Mouse (Mus musculus): ENCODE data around the gene Pbx3. TPM values are rescaled to one million over a fixed set of nuclear protein-coding genes. Genes with fewer than 3 reads are reported as not detected.
A peak's percentile ranks its signal among the peaks of the same experiment; 100 is the strongest.

Gene Pbx3
- polyA plus RNA-seq, 1 experiment from 2014 or later: 82.7 TPM

GRCm38 (mm10) chr2:34219150-34219549, 153.8 kb downstream of the Pbx3 start:
- Histone ChIP-seq H3K9ac (ENCODE audit: low read depth, low read length) (no peak overlapping the region), H3K27ac (ENCODE audit: low read length) (no peak overlapping the region), H3K27me3 (ENCODE audit: control insufficient read depth, insufficient read depth, low read depth, low read length) (no peaks in the 10 kb centered on the region), H3K9me3 (replicated peaks; ENCODE audit: control insufficient read depth, low read length, poor library complexity, severe bottlenecking) (no peaks in the 10 kb centered on the region), H3K4me1 (ENCODE audit: control insufficient read depth, insufficient read depth, low read length) (peaks cover 1% of the 10 kb centered on the region), H3K36me3 (ENCODE audit: control insufficient read depth, insufficient read depth, low read length) (no peaks in the 10 kb centered on the region), H3K4me3 (ENCODE audit: low read depth, low read length) (no peak overlapping the region), H3K4me2 (ENCODE audit: low read length) (no peak overlapping the region)
- ATAC-seq: no peak
- WGBS: 91% methylated on average over 1 of the region's 1 CpGs

GRCm38 (mm10) chr2:34217596-34217995, 155.3 kb downstream of the Pbx3 start:
- H3K9me3 ChIP-seq (replicated peaks; ENCODE audit: control insufficient read depth, low read length, poor library complexity, severe bottlenecking): no peaks in the 10 kb centered on the region
- H3K27ac ChIP-seq (ENCODE audit: low read length): no peak overlapping the region
- 62% methylated on average over 5 of the region's 5 CpGs for WGBS
- no peak overlapping the region for H3K4me2 ChIP-seq (ENCODE audit: low read length)
- H3K9ac ChIP-seq (ENCODE audit: low read depth, low read length): no peak overlapping the region
- H3K36me3 ChIP-seq (ENCODE audit: control insufficient read depth, insufficient read depth, low read length): no peaks in the 10 kb centered on the region
- no peak overlapping the region for H3K4me3 ChIP-seq (ENCODE audit: low read depth, low read length)
- ATAC-seq: no peak
- H3K27me3 ChIP-seq (ENCODE audit: control insufficient read depth, insufficient read depth, low read depth, low read length): no peaks in the 10 kb centered on the region
- H3K4me1 ChIP-seq (ENCODE audit: control insufficient read depth, insufficient read depth, low read length): no peaks in the 10 kb centered on the region; the same call in 1 of the 2 replicates

GRCm38 (mm10) chr2:34215496-34215895, 157.4 kb downstream of the Pbx3 start:
- H3K4me2 ChIP-seq (ENCODE audit: low read length): no peak overlapping the region
- H3K9me3 ChIP-seq (replicated peaks; ENCODE audit: control insufficient read depth, low read length, poor library complexity, severe bottlenecking): no peaks in the 10 kb centered on the region
- no peak overlapping the region for H3K4me3 ChIP-seq (ENCODE audit: low read depth, low read length)
- WGBS: 71% methylated on average over 5 of the region's 5 CpGs
- no peaks in the 10 kb centered on the region; the same call in 1 of the 2 replicates for H3K4me1 ChIP-seq (ENCODE audit: control insufficient read depth, insufficient read depth, low read length)
- H3K27me3 ChIP-seq (ENCODE audit: control insufficient read depth, insufficient read depth, low read depth, low read length): no peaks in the 10 kb centered on the region
- no peaks in the 10 kb centered on the region for H3K36me3 ChIP-seq (ENCODE audit: control insufficient read depth, insufficient read depth, low read length)
- no peak overlapping the region for H3K27ac ChIP-seq (ENCODE audit: low read length)
- ATAC-seq: no peak
- no peak overlapping the region for H3K9ac ChIP-seq (ENCODE audit: low read depth, low read length)

GRCm38 (mm10) chr2:34212418-34212817, 160.5 kb downstream of the Pbx3 start:
- Histone ChIP-seq H3K36me3 (ENCODE audit: control insufficient read depth, insufficient read depth, low read length) (no peaks in the 10 kb centered on the region), H3K4me2 (ENCODE audit: low read length) (no peak overlapping the region), H3K4me3 (ENCODE audit: low read depth, low read length) (no peak overlapping the region), H3K27me3 (ENCODE audit: control insufficient read depth, insufficient read depth, low read depth, low read length) (no peaks in the 10 kb centered on the region), H3K9me3 (replicated peaks; ENCODE audit: control insufficient read depth, low read length, poor library complexity, severe bottlenecking) (no peaks in the 10 kb centered on the region), H3K4me1 (ENCODE audit: control insufficient read depth, insufficient read depth, low read length) (no peaks in the 10 kb centered on the region), H3K27ac (ENCODE audit: low read length) (no peak overlapping the region), H3K9ac (ENCODE audit: low read depth, low read length) (no peak overlapping the region)
- 95% methylated on average over 1 of the region's 1 CpGs for WGBS
- no peak for ATAC-seq

- Histone ChIP-seq H3K36me3 (ENCODE audit: control insufficient read depth, insufficient read depth, low read length) (peaks cover 6% of the 10 kb centered on the region; the same call in 1 of the 2 replicates), H3K4me2 (ENCODE audit: low read length) (no peak overlapping the region), H3K4me1 (ENCODE audit: control insufficient read depth, insufficient read depth, low read length) (no peaks in the 10 kb centered on the region), H3K9me3 (replicated peaks; ENCODE audit: control insufficient read depth, low read length, poor library complexity, severe bottlenecking) (no peaks in the 10 kb centered on the region), H3K27me3 (ENCODE audit: control insufficient read depth, insufficient read depth, low read depth, low read length) (no peaks in the 10 kb centered on the region), H3K4me3 (ENCODE audit: low read depth, low read length) (no peak overlapping the region), H3K9ac (ENCODE audit: low read depth, low read length) (no peak overlapping the region), H3K27ac (ENCODE audit: low read length) (no peak overlapping the region)
- no peak for ATAC-seq
- WGBS: 91% methylated on average over 8 of the region's 8 CpGs
Observed at GRCm38 (mm10) chr2:34204797-34205196, 168.1 kb downstream of the Pbx3 start.

GRCm38 (mm10) chr2:34204325-34204724, 168.6 kb downstream of the Pbx3 start:
- Histone ChIP-seq H3K9ac (ENCODE audit: low read depth, low read length) (no peak overlapping the region), H3K4me1 (ENCODE audit: control insufficient read depth, insufficient read depth, low read length) (no peaks in the 10 kb centered on the region), H3K27ac (ENCODE audit: low read length) (no peak overlapping the region), H3K4me2 (ENCODE audit: low read length) (no peak overlapping the region), H3K9me3 (replicated peaks; ENCODE audit: control insufficient read depth, low read length, poor library complexity, severe bottlenecking) (no peaks in the 10 kb centered on the region), H3K36me3 (ENCODE audit: control insufficient read depth, insufficient read depth, low read length) (peaks cover 6% of the 10 kb centered on the region; the same call in 1 of the 2 replicates), H3K4me3 (ENCODE audit: low read depth, low read length) (no peak overlapping the region), H3K27me3 (ENCODE audit: control insufficient read depth, insufficient read depth, low read depth, low read length) (no peaks in the 10 kb centered on the region)
- ATAC-seq: no peak
- WGBS: 94% methylated on average over 2 of the region's 2 CpGs

- H3K9ac ChIP-seq (ENCODE audit: low read depth, low read length): no peak overlapping the region
- peak overlapping the region; percentile 31; the same call in 1 of the 2 replicates for H3K27ac ChIP-seq (ENCODE audit: low read length)
- peaks cover 12% of the 10 kb centered on the region for H3K4me1 ChIP-seq (ENCODE audit: control insufficient read depth, insufficient read depth, low read length)
- no peaks in the 10 kb centered on the region for H3K27me3 ChIP-seq (ENCODE audit: control insufficient read depth, insufficient read depth, low read depth, low read length)
- H3K9me3 ChIP-seq (replicated peaks; ENCODE audit: control insufficient read depth, low read length, poor library complexity, severe bottlenecking): no peaks in the 10 kb centered on the region
- WGBS: 58% methylated on average over 8 of the region's 8 CpGs
- no peak overlapping the region for H3K4me2 ChIP-seq (ENCODE audit: low read length)
- no peak for ATAC-seq
- H3K4me3 ChIP-seq (ENCODE audit: low read depth, low read length): no peak overlapping the region
- H3K36me3 ChIP-seq (ENCODE audit: control insufficient read depth, insufficient read depth, low read length): no peaks in the 10 kb centered on the region
Observed at GRCm38 (mm10) chr2:34193870-34194820, 178.8 kb downstream of the Pbx3 start.

GRCm38 (mm10) chr2:34193276-34193675, 179.7 kb downstream of the Pbx3 start:
- Histone ChIP-seq H3K4me1 (ENCODE audit: control insufficient read depth, insufficient read depth, low read length) (peaks cover 12% of the 10 kb centered on the region), H3K4me2 (ENCODE audit: low read length) (no peak overlapping the region), H3K36me3 (ENCODE audit: control insufficient read depth, insufficient read depth, low read length) (no peaks in the 10 kb centered on the region), H3K9ac (ENCODE audit: low read depth, low read length) (no peak overlapping the region), H3K27me3 (ENCODE audit: control insufficient read depth, insufficient read depth, low read depth, low read length) (no peaks in the 10 kb centered on the region), H3K4me3 (ENCODE audit: low read depth, low read length) (no peak overlapping the region), H3K27ac (ENCODE audit: low read length) (peak overlapping the region; percentile 31), H3K9me3 (replicated peaks; ENCODE audit: control insufficient read depth, low read length, poor library complexity, severe bottlenecking) (no peaks in the 10 kb centered on the region)
- WGBS: 45% methylated on average over 5 of the region's 5 CpGs
- ATAC-seq: no peak

GRCm38 (mm10) chr2:34187366-34187765, 185.6 kb downstream of the Pbx3 start:
- WGBS: 80% methylated on average over 2 of the region's 2 CpGs
- Histone ChIP-seq H3K4me3 (ENCODE audit: low read depth, low read length) (no peak overlapping the region), H3K4me1 (ENCODE audit: control insufficient read depth, insufficient read depth, low read length) (peaks cover 5% of the 10 kb centered on the region; the same call in 1 of the 2 replicates), H3K4me2 (ENCODE audit: low read length) (no peak overlapping the region), H3K36me3 (ENCODE audit: control insufficient read depth, insufficient read depth, low read length) (no peaks in the 10 kb centered on the region), H3K27me3 (ENCODE audit: control insufficient read depth, insufficient read depth, low read depth, low read length) (no peaks in the 10 kb centered on the region), H3K9ac (ENCODE audit: low read depth, low read length) (no peak overlapping the region), H3K27ac (ENCODE audit: low read length) (no peak overlapping the region), H3K9me3 (replicated peaks; ENCODE audit: control insufficient read depth, low read length, poor library complexity, severe bottlenecking) (no peaks in the 10 kb centered on the region)
- ATAC-seq: no peak
